Mouse (Mus musculus) liver, adult 2 months (tissue): Measurements from ENCODE around the gene Mrps27.

Source experiments
- CTCF ChIP-seq: fragments of 200-500 bp; IDR thresholded peaks from 2 replicates; pipeline ENCODE4 v1.5.1; 2011; ENCODE audit warnings: low read depth, low read length, control low read depth
- POLR2A ChIP-seq: fragments of 200-500 bp; IDR thresholded peaks from 2 replicates; pipeline ENCODE4 v1.6.1; 2011; ENCODE audit warnings: low read length, control low read depth; ENCODE audit not compliant: insufficient read depth; ENCODE audit errors: extremely low read depth

GRCm38 (mm10) chr13:99399373-99399772 is 54.8 kb downstream of the Mrps27 start:
- TF ChIP-seq CTCF (no peak), POLR2A (no peak)
